Mouse (Mus musculus): Measurements from ENCODE around the gene Fstl4.

DNA sequence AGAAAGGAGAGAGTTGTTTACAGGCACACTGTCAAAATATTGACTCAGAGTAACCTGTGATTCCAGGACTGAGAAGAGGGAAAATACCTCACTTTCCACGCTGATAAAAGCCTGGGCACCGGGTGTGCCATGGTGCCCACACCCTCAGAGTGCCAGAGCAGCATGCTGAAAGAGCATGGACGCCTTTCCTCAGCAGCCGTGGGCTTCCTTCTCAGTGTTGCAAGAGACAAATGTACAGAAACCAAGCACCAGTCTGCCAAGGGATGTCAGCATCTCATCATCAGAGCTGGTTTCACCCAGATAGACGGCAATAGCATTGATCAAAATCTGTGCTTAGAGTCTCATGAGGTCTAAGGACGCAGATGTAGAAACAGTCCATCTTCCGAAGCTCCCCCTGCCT is 125.7 kb downstream of the Fstl4 start:
- TF ChIP-seq CTCF (IDR thresholded peaks at IDR 0.05; ENCODE audit: low read depth, low read length) = no peak
- TF ChIP-seq POLR2A (IDR thresholded peaks at IDR 0.05; ENCODE audit: extremely low read depth, insufficient read depth, low read length) = no peak

All from liver, adult 2 months (tissue).